Mouse (Mus musculus) thymus, adult 2 months (tissue): Measurements from ENCODE around the gene Mad1l1. TPM values are rescaled to one million over a fixed set of nuclear protein-coding genes. Genes with fewer than 3 reads are reported as not detected.

Experiments used
- DNase-seq: peaks from one replicate; pipeline ENCODE4 v3.0.0; 2021
- H3K27ac ChIP-seq: fragments of 200-500 bp; 2 replicates; pipeline ENCODE4 v1.5.1; 2012; ENCODE audit warnings: low read length, control low read depth; ENCODE audit not compliant: control insufficient read depth, insufficient read depth
- H3K27me3 ChIP-seq: fragments of 200-500 bp; 2 replicates; pipeline ENCODE4 v1.6.1; 2012; ENCODE audit warnings: mild to moderate bottlenecking, low read length, moderate library complexity, mixed read lengths; ENCODE audit not compliant: control insufficient read depth, insufficient read depth
- H3K36me3 ChIP-seq: fragments of 200-500 bp; 2 replicates; pipeline ENCODE4 v1.6.1; 2012; ENCODE audit warnings: mild to moderate bottlenecking, low read length, moderate library complexity; ENCODE audit not compliant: control insufficient read depth, insufficient read depth
- H3K4me1 ChIP-seq: fragments of 200-500 bp; replicated peaks from 2 replicates; pipeline ENCODE4 v1.6.1; 2012; ENCODE audit warnings: low read length; ENCODE audit not compliant: control insufficient read depth, insufficient read depth
- H3K4me3 ChIP-seq: fragments of 200-500 bp; 2 replicates; pipeline ENCODE4 v1.5.1; 2012; ENCODE audit warnings: mild to moderate bottlenecking, low read length, control low read depth, moderate library complexity; ENCODE audit not compliant: control insufficient read depth, insufficient read depth
- CTCF ChIP-seq: fragments of 200-500 bp; IDR thresholded peaks from 2 replicates; pipeline ENCODE4 v1.5.1; 2012; ENCODE audit warnings: mild to moderate bottlenecking, control low read depth, low read length, moderate library complexity, borderline replicate concordance; ENCODE audit not compliant: control insufficient read depth, poor library complexity, insufficient read depth; ENCODE audit errors: extremely low read depth
- POLR2A ChIP-seq: fragments of 200-500 bp; IDR thresholded peaks from 2 replicates; pipeline ENCODE4 v1.6.1; 2012; ENCODE audit warnings: mild to moderate bottlenecking, low read length, control low read depth, moderate library complexity; ENCODE audit not compliant: control insufficient read depth, poor library complexity, insufficient read depth; ENCODE audit errors: extremely low read depth
- WGBS: fragments of 180-500 bp; shearing (Covaris S2); methylation state at CpG from one replicate; pipeline ENCODE4 v1.1.7; 2018; 5-methylcytosine and 5-hydroxymethylcytosine counted together
- polyA plus RNA-seq: library from polyadenylated mRNA; depleted of rRNA; stranded (reverse); fragments of >200 nt; gene quantifications from 2 replicates; pipeline ENCODE4 v1.2.3, GENCODE M21; 2012

Mad1l1 gene
- polyA plus RNA-seq, 1 experiment = 252 TPM

- no peak for TF ChIP-seq POLR2A
- no peak for TF ChIP-seq CTCF
- no peak for DNase-seq
- Histone ChIP-seq H3K36me3 (peaks cover 80% of the 10 kb centered on the region), H3K27me3 (no peaks in the 10 kb centered on the region), H3K4me3 (no peak overlapping the region), H3K27ac (no peak overlapping the region), H3K4me1 (no peaks in the 10 kb centered on the region)
- WGBS = 94% methylated on average over 8 of the region's 8 CpGs
These were observed 15.3 kb downstream of the Mad1l1 start for GRCm38 (mm10) chr5:140306016-140306415.

DNA sequence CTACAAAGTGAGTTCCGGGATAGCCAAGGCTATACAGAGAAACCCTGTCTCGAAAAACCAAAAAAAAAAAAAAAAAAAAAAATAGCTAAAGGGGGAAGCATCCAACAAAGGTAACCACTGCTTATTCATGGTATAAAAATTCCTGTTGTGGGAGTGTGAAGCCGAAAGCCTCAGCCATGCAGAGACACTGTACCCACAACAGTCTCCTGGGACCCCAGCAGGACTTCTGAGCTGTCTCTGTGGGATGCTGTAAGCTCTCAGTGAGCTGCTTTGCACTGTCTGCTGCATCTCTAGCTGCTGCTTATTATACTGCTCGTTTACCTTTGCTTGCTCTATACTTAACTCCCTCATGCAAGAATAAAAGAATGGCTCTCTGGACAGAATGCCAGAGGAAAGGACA is 23.1 kb downstream of the Mad1l1 start:
- DNase-seq = no peak
- Histone ChIP-seq H3K27me3 (no peaks in the 10 kb centered on the region), H3K27ac (no peak overlapping the region), H3K4me3 (no peak overlapping the region), H3K4me1 (no peaks in the 10 kb centered on the region), H3K36me3 (peaks cover 51% of the 10 kb centered on the region)
- 100% methylated on average over 3 of the region's 4 CpGs for WGBS
- TF ChIP-seq CTCF (no peak), POLR2A (no peak)

GRCm38 (mm10) chr5:140292152-140292551 is 29.2 kb downstream of the Mad1l1 start:
- WGBS = 94% methylated on average over 1 of the region's 1 CpGs
- DNase-seq = peak; percentile 85
- no peaks in the 10 kb centered on the region for H3K27me3 ChIP-seq
- H3K4me1 ChIP-seq = peaks cover 25% of the 10 kb centered on the region
- peaks cover 21% of the 10 kb centered on the region for H3K36me3 ChIP-seq
- no peak overlapping the region for H3K27ac ChIP-seq
- no peak overlapping the region for H3K4me3 ChIP-seq
- TF ChIP-seq POLR2A = no peak
- TF ChIP-seq CTCF = peak; percentile 35; the same call in 1 of the 2 replicates

DNA sequence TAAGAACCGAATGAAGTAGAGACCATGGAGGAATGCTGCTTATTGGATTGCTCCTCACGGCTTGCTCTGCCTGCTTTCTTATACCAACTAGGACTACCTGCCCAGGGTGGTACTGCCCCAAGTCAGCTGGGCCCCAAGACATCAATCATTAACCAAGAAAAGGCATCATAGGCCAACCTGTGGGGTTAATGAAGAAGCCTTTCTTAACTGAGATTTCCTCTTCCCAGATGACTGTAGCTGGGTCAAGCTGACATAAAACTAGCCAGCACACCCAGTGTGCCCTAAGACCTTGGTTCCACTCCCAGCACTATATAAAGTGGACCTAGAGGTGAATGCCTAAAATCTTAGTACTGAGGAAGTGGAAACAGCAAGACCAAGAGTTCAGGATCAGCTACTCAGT is 32.2 kb downstream of the Mad1l1 start:
- 100% methylated on average over 2 of the region's 2 CpGs for WGBS
- H3K27me3 ChIP-seq = no peaks in the 10 kb centered on the region
- peaks cover 47% of the 10 kb centered on the region for H3K4me1 ChIP-seq
- H3K27ac ChIP-seq = no peak overlapping the region
- no peak for TF ChIP-seq POLR2A
- TF ChIP-seq CTCF = no peak
- H3K36me3 ChIP-seq = peaks cover 8% of the 10 kb centered on the region
- no peak for DNase-seq
- no peak overlapping the region for H3K4me3 ChIP-seq

GRCm38 (mm10) chr5:140288287-140288686 is 33.1 kb downstream of the Mad1l1 start:
- no peaks in the 10 kb centered on the region for H3K27me3 ChIP-seq
- no peak for DNase-seq
- 97% methylated on average over 3 of the region's 3 CpGs for WGBS
- H3K36me3 ChIP-seq = peaks cover 8% of the 10 kb centered on the region; the same call in 1 of the 2 replicates
- no peak overlapping the region for H3K4me3 ChIP-seq
- H3K27ac ChIP-seq = peak overlapping the region; percentile 36; the same call in 1 of the 2 replicates
- TF ChIP-seq POLR2A = no peak
- TF ChIP-seq CTCF = no peak
- H3K4me1 ChIP-seq = peaks cover 50% of the 10 kb centered on the region

- H3K4me3 ChIP-seq = no peak overlapping the region
- TF ChIP-seq POLR2A (no peak), CTCF (no peak)
- H3K27ac ChIP-seq = no peak overlapping the region
- DNase-seq = no peak
- peaks cover 61% of the 10 kb centered on the region for H3K4me1 ChIP-seq
- no peaks in the 10 kb centered on the region for H3K27me3 ChIP-seq
- WGBS = 100% methylated on average over 2 of the region's 2 CpGs
- H3K36me3 ChIP-seq = 0 out of 2 replicates have a peak, but pooled peaks cover 3% of the 10 kb centered on the region
These were observed 36.6 kb downstream of the Mad1l1 start for GRCm38 (mm10) chr5:140284761-140285160.

- no peak overlapping the region for H3K4me3 ChIP-seq
- DNase-seq = no peak
- H3K4me1 ChIP-seq = peaks cover 65% of the 10 kb centered on the region
- no peak for TF ChIP-seq CTCF
- TF ChIP-seq POLR2A = no peak
- H3K36me3 ChIP-seq = 0 out of 2 replicates have a peak, but pooled peaks cover 3% of the 10 kb centered on the region
- H3K27me3 ChIP-seq = no peaks in the 10 kb centered on the region
- WGBS = 97% methylated on average over 2 of the region's 2 CpGs
- no peak overlapping the region for H3K27ac ChIP-seq
These were observed 37.3 kb downstream of the Mad1l1 start for GRCm38 (mm10) chr5:140284011-140284410.
